Mouse (Mus musculus): ENCODE measurements at regions not wholly inside any gene's neighbourhood (a gene's known extent, or its start where the extent isn't known, plus 50 kb on each side); places are given as distances from the start of the nearest gene placed in this dataset.

- no peak for DNase-seq
Measured at GRCm38 (mm10) chr14:71891667-71892066, 600.0 kb downstream of the Gm9195 start.

GRCm38 (mm10) chr14:71882871-71883270 is 608.8 kb downstream of the Gm9195 start:
- DNase-seq = no peak

- no peak for DNase-seq
Measured at GRCm38 (mm10) chr14:71845546-71845945, 646.1 kb downstream of the Gm9195 start.

GRCm38 (mm10) chr14:71808863-71809487 is 682.7 kb downstream of the Gm9195 start:
- no peak for DNase-seq

GRCm38 (mm10) chr14:71805624-71806023 is 686.0 kb downstream of the Gm9195 start:
- no peak for DNase-seq

GRCm38 (mm10) chr14:71799861-71800260 is 691.8 kb downstream of the Gm9195 start:
- DNase-seq = no peak

GRCm38 (mm10) chr14:71795713-71796112 is 695.9 kb downstream of the Gm9195 start:
- DNase-seq = no peak

GRCm38 (mm10) chr14:71776990-71777525 is 714.6 kb downstream of the Gm9195 start:
- DNase-seq = no peak

- DNase-seq = no peak
Measured at GRCm38 (mm10) chr14:71766856-71767255, 724.8 kb downstream of the Gm9195 start.

GRCm38 (mm10) chr14:71728542-71728941 is 763.1 kb downstream of the Gm9195 start:
- DNase-seq = no peak

- DNase-seq = no peak
Measured at GRCm38 (mm10) chr14:71723526-71723925, 768.1 kb downstream of the Gm9195 start.

- no peak for DNase-seq
Measured at GRCm38 (mm10) chr14:71709528-71710289, 781.9 kb downstream of the Gm9195 start.

- no peak for DNase-seq
Measured at GRCm38 (mm10) chr14:71692752-71693437, 798.7 kb downstream of the Gm9195 start.

GRCm38 (mm10) chr14:71674564-71674963 is 817.1 kb downstream of the Gm9195 start:
- DNase-seq = no peak

- DNase-seq = peak in 1 of 2 experiments; percentile 4
Measured at GRCm38 (mm10) chr14:71673837-71674236, 817.8 kb downstream of the Gm9195 start.

- no peak for DNase-seq
Measured at GRCm38 (mm10) chr14:71672481-71672880, 819.2 kb downstream of the Gm9195 start.

GRCm38 (mm10) chr14:71671994-71672393 is 819.6 kb downstream of the Gm9195 start:
- DNase-seq = no peak

GRCm38 (mm10) chr14:71670435-71670834 is 821.2 kb downstream of the Gm9195 start:
- DNase-seq = peak; percentile 58 to 65

- no peak for DNase-seq
Measured at GRCm38 (mm10) chr14:71666656-71667055, 825.0 kb downstream of the Gm9195 start.

- DNase-seq = no peak
Measured at GRCm38 (mm10) chr14:71660166-71660565, 831.5 kb downstream of the Gm9195 start.

GRCm38 (mm10) chr14:71654785-71655627 is 836.6 kb downstream of the Gm9195 start:
- DNase-seq = no peak

GRCm38 (mm10) chr14:71642536-71642935 is 849.1 kb downstream of the Gm9195 start:
- no peak for DNase-seq

- no peak for DNase-seq
Measured at GRCm38 (mm10) chr14:71639083-71639482, 852.6 kb downstream of the Gm9195 start.
